Mouse (Mus musculus) kidney, adult 8-10 months (tissue): Measurements from ENCODE around the gene Hadha.

ENCODE experiments used
- DNase-seq, 2 experiments: peaks; one replicate each; pipeline ENCODE4 v3.0.0; 2022

Hadha gene

GRCm38 (mm10) chr5:30154474-30155394, at the start of gene Hadha, which contains the start of gene Hadhb:
TSS of gene Hadha (minus strand) at chr5:30155162.
TSS of gene Hadhb (plus strand) at chr5:30155248.
- DNase-seq, result peak; percentile 91 to 93

GRCm38 (mm10) chr5:30204441-30204840, 49.5 kb upstream of the Hadha start:
- DNase-seq, result no peak

- no peak for DNase-seq
Observed at GRCm38 (mm10) chr5:30203216-30203885, 48.4 kb upstream of the Hadha start.

- no peak for DNase-seq
Observed at GRCm38 (mm10) chr5:30202221-30202620, 47.3 kb upstream of the Hadha start.

- peak in 1 of 2 experiments; percentile 18 for DNase-seq
Observed at GRCm38 (mm10) chr5:30201521-30201920, 46.6 kb upstream of the Hadha start.

- no peak for DNase-seq
Observed at GRCm38 (mm10) chr5:30198257-30198656, 43.3 kb upstream of the Hadha start.

- DNase-seq, result no peak
Observed at GRCm38 (mm10) chr5:30195340-30195739, 40.4 kb upstream of the Hadha start.

GRCm38 (mm10) chr5:30192452-30192851, 37.5 kb upstream of the Hadha start:
- DNase-seq, result peak in 1 of 2 experiments; percentile 10

- no peak for DNase-seq
Observed at GRCm38 (mm10) chr5:30187687-30188485, 32.9 kb upstream of the Hadha start.

GRCm38 (mm10) chr5:30175811-30176210, 20.8 kb upstream of the Hadha start:
- no peak for DNase-seq

- no peak for DNase-seq
Observed at GRCm38 (mm10) chr5:30172931-30173692, 18.1 kb upstream of the Hadha start.

GRCm38 (mm10) chr5:30172115-30172514, 17.2 kb upstream of the Hadha start:
- DNase-seq, result no peak

- DNase-seq, result no peak
Observed at GRCm38 (mm10) chr5:30170303-30170940, 15.5 kb upstream of the Hadha start.

- DNase-seq, result no peak
Observed at GRCm38 (mm10) chr5:30165234-30165946, 10.4 kb upstream of the Hadha start.

GRCm38 (mm10) chr5:30162339-30162738, 7.4 kb upstream of the Hadha start:
- DNase-seq, result no peak

- DNase-seq, result no peak
Observed at GRCm38 (mm10) chr5:30161836-30162235, 6.9 kb upstream of the Hadha start.

GRCm38 (mm10) chr5:30159601-30160000, 4.6 kb upstream of the Hadha start:
- DNase-seq, result no peak

GRCm38 (mm10) chr5:30155821-30156629, 1.1 kb upstream of the Hadha start:
- DNase-seq, result no peak

GRCm38 (mm10) chr5:30155395-30155792, 432 bp upstream of the Hadha start:
- DNase-seq, result no peak

GRCm38 (mm10) chr5:30154013-30154412, 949 bp downstream of the Hadha start:
- no peak for DNase-seq
